Mouse (Mus musculus) c-Kit-positive CD71-negative TER-119-negative erythroid progenitor cells, embryonic 14.5 days (primary cell): ENCODE data around the gene Tmem120b.

Experiments used
- DNase-seq: peaks from one replicate; pipeline ENCODE4 v3.0.0-alpha.2; 2013; ENCODE audit warnings: low read depth

Tmem120b gene

GRCm38 (mm10) chr5:123093077-123093633 is 24.9 kb downstream of the Tmem120b start:
- no peak for DNase-seq

- no peak for DNase-seq
These were observed 26.2 kb downstream of the Tmem120b start for GRCm38 (mm10) chr5:123094238-123094991.

GRCm38 (mm10) chr5:123096299-123096698 is 28.1 kb downstream of the Tmem120b start:
- no peak for DNase-seq

- no peak for DNase-seq
These were observed 30.3 kb downstream of the Tmem120b start for GRCm38 (mm10) chr5:123098487-123098886.

GRCm38 (mm10) chr5:123102376-123102775 is 34.2 kb downstream of the Tmem120b start:
- no peak for DNase-seq

GRCm38 (mm10) chr5:123103556-123103955 is 35.3 kb downstream of the Tmem120b start:
- DNase-seq: no peak

- DNase-seq: no peak
These were observed 36.6 kb downstream of the Tmem120b start for GRCm38 (mm10) chr5:123104769-123105168.

- no peak for DNase-seq
These were observed 41.4 kb downstream of the Tmem120b start for GRCm38 (mm10) chr5:123109452-123110203.

GRCm38 (mm10) chr5:123110296-123110721 is 42.1 kb downstream of the Tmem120b start:
- DNase-seq: no peak

GRCm38 (mm10) chr5:123114109-123114508 is 45.9 kb downstream of the Tmem120b start:
- DNase-seq: no peak

GRCm38 (mm10) chr5:123114924-123115323 is 46.7 kb downstream of the Tmem120b start:
- DNase-seq: no peak

- no peak for DNase-seq
These were observed 47.9 kb downstream of the Tmem120b start for GRCm38 (mm10) chr5:123116080-123116479.

- no peak for DNase-seq
These were observed 49.0 kb downstream of the Tmem120b start for GRCm38 (mm10) chr5:123117257-123117656.

- DNase-seq: no peak
These were observed 49.6 kb downstream of the Tmem120b start for GRCm38 (mm10) chr5:123117773-123118172.

- DNase-seq: no peak
These were observed 50.6 kb downstream of the Tmem120b start for GRCm38 (mm10) chr5:123118826-123119225.

GRCm38 (mm10) chr5:123120624-123121215 is 52.5 kb downstream of the Tmem120b start:
- DNase-seq: no peak

- DNase-seq: no peak
These were observed 54.0 kb downstream of the Tmem120b start for GRCm38 (mm10) chr5:123122181-123122580.

- no peak for DNase-seq
These were observed 56.9 kb downstream of the Tmem120b start for GRCm38 (mm10) chr5:123125105-123125504.

- no peak for DNase-seq
These were observed 57.6 kb downstream of the Tmem120b start for GRCm38 (mm10) chr5:123125638-123126406.

- no peak for DNase-seq
These were observed 58.8 kb downstream of the Tmem120b start for GRCm38 (mm10) chr5:123127031-123127430.

GRCm38 (mm10) chr5:123128426-123129169 is 60.4 kb downstream of the Tmem120b start:
- no peak for DNase-seq
